Mouse (Mus musculus): ENCODE data around the gene Pde10a. TPM values are rescaled to one million over a fixed set of nuclear protein-coding genes. Genes with fewer than 3 reads are reported as not detected.
A peak's percentile ranks its signal among the peaks of the same experiment; 100 is the strongest.

Gene Pde10a
- polyA plus RNA-seq, 1 experiment from 2014 or later = 12.7 TPM

- Histone ChIP-seq H3K9ac (replicated peaks) (no peak overlapping the region), H3K4me3 (replicated peaks) (no peak overlapping the region), H3K4me2 (replicated peaks) (no peak overlapping the region), H3K9me3 (no peaks in the 10 kb centered on the region), H3K27ac (no peak overlapping the region), H3K27me3 (no peaks in the 10 kb centered on the region), H3K4me1 (replicated peaks) (no peaks in the 10 kb centered on the region), H3K36me3 (no peaks in the 10 kb centered on the region)
- no peak for ATAC-seq
- 95% methylated on average over 3 of the region's 3 CpGs for WGBS
These were observed 77.8 kb downstream of the Pde10a start for GRCm38 (mm10) chr17:8602976-8603375.

- Histone ChIP-seq H3K4me3 (replicated peaks) (no peak overlapping the region), H3K36me3 (no peaks in the 10 kb centered on the region), H3K27ac (no peak overlapping the region), H3K27me3 (no peaks in the 10 kb centered on the region), H3K9ac (replicated peaks) (no peak overlapping the region), H3K4me1 (replicated peaks) (no peaks in the 10 kb centered on the region), H3K9me3 (no peaks in the 10 kb centered on the region), H3K4me2 (replicated peaks) (no peak overlapping the region)
- WGBS = 81% methylated on average over 5 of the region's 5 CpGs
- no peak for ATAC-seq
These were observed 80.7 kb downstream of the Pde10a start for GRCm38 (mm10) chr17:8605921-8606320.

GRCm38 (mm10) chr17:8606695-8607094, 81.5 kb downstream of the Pde10a start:
- Histone ChIP-seq H3K4me1 (replicated peaks) (no peaks in the 10 kb centered on the region), H3K4me2 (replicated peaks) (no peak overlapping the region), H3K36me3 (no peaks in the 10 kb centered on the region), H3K27me3 (no peaks in the 10 kb centered on the region), H3K9ac (replicated peaks) (no peak overlapping the region), H3K4me3 (replicated peaks) (no peak overlapping the region), H3K27ac (no peak overlapping the region), H3K9me3 (no peaks in the 10 kb centered on the region)
- 88% methylated on average over 3 of the region's 3 CpGs for WGBS
- no peak for ATAC-seq

- no peaks in the 10 kb centered on the region for H3K4me1 ChIP-seq (replicated peaks)
- H3K36me3 ChIP-seq = no peaks in the 10 kb centered on the region
- no peak overlapping the region for H3K27ac ChIP-seq
- ATAC-seq = no peak
- no peak overlapping the region for H3K9ac ChIP-seq (replicated peaks)
- no peak overlapping the region for H3K4me2 ChIP-seq (replicated peaks)
- 86% methylated on average over 4 of the region's 4 CpGs for WGBS
- no peaks in the 10 kb centered on the region for H3K9me3 ChIP-seq
- H3K27me3 ChIP-seq = no peaks in the 10 kb centered on the region
- H3K4me3 ChIP-seq (replicated peaks) = no peak overlapping the region
These were observed 86.7 kb downstream of the Pde10a start for GRCm38 (mm10) chr17:8611916-8612315.

- no peak overlapping the region for H3K4me2 ChIP-seq (replicated peaks)
- no peak overlapping the region for H3K4me3 ChIP-seq (replicated peaks)
- no peaks in the 10 kb centered on the region for H3K27me3 ChIP-seq
- no peaks in the 10 kb centered on the region for H3K36me3 ChIP-seq
- WGBS = 39% methylated on average over 7 of the region's 7 CpGs
- no peak overlapping the region for H3K27ac ChIP-seq
- H3K9ac ChIP-seq (replicated peaks) = no peak overlapping the region
- ATAC-seq = peak; percentile 55; the same call in 1 of the 2 replicates
- H3K9me3 ChIP-seq = no peaks in the 10 kb centered on the region
- no peaks in the 10 kb centered on the region for H3K4me1 ChIP-seq (replicated peaks)
These were observed 88.8 kb downstream of the Pde10a start for GRCm38 (mm10) chr17:8613882-8614551.

- no peak overlapping the region for H3K9ac ChIP-seq (replicated peaks)
- H3K4me2 ChIP-seq (replicated peaks) = no peak overlapping the region
- H3K27me3 ChIP-seq = no peaks in the 10 kb centered on the region
- WGBS = 59% methylated on average over 5 of the region's 5 CpGs
- ATAC-seq = no peak
- H3K9me3 ChIP-seq = no peaks in the 10 kb centered on the region
- no peak overlapping the region for H3K27ac ChIP-seq
- no peaks in the 10 kb centered on the region for H3K36me3 ChIP-seq
- peaks cover 6% of the 10 kb centered on the region for H3K4me1 ChIP-seq (replicated peaks)
- H3K4me3 ChIP-seq (replicated peaks) = no peak overlapping the region
These were observed 95.2 kb downstream of the Pde10a start for GRCm38 (mm10) chr17:8620346-8620745.

GRCm38 (mm10) chr17:8621105-8621504, 95.9 kb downstream of the Pde10a start:
- H3K27me3 ChIP-seq = no peaks in the 10 kb centered on the region
- ATAC-seq = no peak
- H3K4me3 ChIP-seq (replicated peaks) = no peak overlapping the region
- H3K4me2 ChIP-seq (replicated peaks) = no peak overlapping the region
- H3K36me3 ChIP-seq = no peaks in the 10 kb centered on the region
- H3K9ac ChIP-seq (replicated peaks) = no peak overlapping the region
- H3K27ac ChIP-seq = no peak overlapping the region
- WGBS = 86% methylated on average over 2 of the region's 2 CpGs
- peaks cover 6% of the 10 kb centered on the region for H3K4me1 ChIP-seq (replicated peaks)
- no peaks in the 10 kb centered on the region for H3K9me3 ChIP-seq

- ATAC-seq = no peak
- H3K4me1 ChIP-seq (replicated peaks) = peaks cover 6% of the 10 kb centered on the region
- H3K27me3 ChIP-seq = no peaks in the 10 kb centered on the region
- H3K36me3 ChIP-seq = no peaks in the 10 kb centered on the region
- H3K4me2 ChIP-seq (replicated peaks) = no peak overlapping the region
- H3K9me3 ChIP-seq = no peaks in the 10 kb centered on the region
- WGBS = 62% methylated on average over 6 of the region's 6 CpGs
- no peak overlapping the region for H3K27ac ChIP-seq
- H3K9ac ChIP-seq (replicated peaks) = no peak overlapping the region
- H3K4me3 ChIP-seq (replicated peaks) = no peak overlapping the region
These were observed 96.7 kb downstream of the Pde10a start for GRCm38 (mm10) chr17:8621906-8622305.

- Histone ChIP-seq H3K4me3 (replicated peaks) (no peak overlapping the region), H3K27me3 (no peaks in the 10 kb centered on the region), H3K4me1 (replicated peaks) (peaks cover 6% of the 10 kb centered on the region), H3K27ac (no peak overlapping the region), H3K9me3 (no peaks in the 10 kb centered on the region), H3K4me2 (replicated peaks) (no peak overlapping the region), H3K36me3 (no peaks in the 10 kb centered on the region), H3K9ac (replicated peaks) (no peak overlapping the region)
- WGBS = 56% methylated on average over 8 of the region's 8 CpGs
- ATAC-seq = no peak
These were observed 101.2 kb downstream of the Pde10a start for GRCm38 (mm10) chr17:8626421-8626820.

GRCm38 (mm10) chr17:8631701-8632100, 106.5 kb downstream of the Pde10a start:
- Histone ChIP-seq H3K4me3 (replicated peaks) (no peak overlapping the region), H3K4me1 (replicated peaks) (peaks cover 8% of the 10 kb centered on the region), H3K9ac (replicated peaks) (no peak overlapping the region), H3K4me2 (replicated peaks) (no peak overlapping the region), H3K27ac (no peak overlapping the region), H3K36me3 (no peaks in the 10 kb centered on the region), H3K9me3 (no peaks in the 10 kb centered on the region), H3K27me3 (no peaks in the 10 kb centered on the region)
- 100% methylated on average over 1 of the region's 1 CpGs for WGBS
- no peak for ATAC-seq

GRCm38 (mm10) chr17:8633596-8633995, 108.4 kb downstream of the Pde10a start:
- Histone ChIP-seq H3K4me1 (replicated peaks) (peaks cover 8% of the 10 kb centered on the region), H3K4me3 (replicated peaks) (no peak overlapping the region), H3K27ac (no peak overlapping the region), H3K9me3 (no peaks in the 10 kb centered on the region), H3K4me2 (replicated peaks) (no peak overlapping the region), H3K36me3 (no peaks in the 10 kb centered on the region), H3K27me3 (no peaks in the 10 kb centered on the region), H3K9ac (replicated peaks) (no peak overlapping the region)
- peak; percentile 45 for ATAC-seq
- 19% methylated on average over 8 of the region's 8 CpGs for WGBS

GRCm38 (mm10) chr17:8634476-8634875, 109.3 kb downstream of the Pde10a start:
- Histone ChIP-seq H3K4me1 (replicated peaks) (peaks cover 8% of the 10 kb centered on the region), H3K9ac (replicated peaks) (no peak overlapping the region), H3K4me3 (replicated peaks) (no peak overlapping the region), H3K27ac (no peak overlapping the region), H3K9me3 (no peaks in the 10 kb centered on the region), H3K27me3 (no peaks in the 10 kb centered on the region), H3K36me3 (no peaks in the 10 kb centered on the region), H3K4me2 (replicated peaks) (no peak overlapping the region)
- WGBS = 89% methylated on average over 4 of the region's 4 CpGs
- ATAC-seq = no peak

GRCm38 (mm10) chr17:8636231-8636630, 111.1 kb downstream of the Pde10a start:
- no peaks in the 10 kb centered on the region for H3K9me3 ChIP-seq
- H3K9ac ChIP-seq (replicated peaks) = no peak overlapping the region
- no peak overlapping the region for H3K27ac ChIP-seq
- 73% methylated on average over 3 of the region's 3 CpGs for WGBS
- H3K4me2 ChIP-seq (replicated peaks) = no peak overlapping the region
- no peaks in the 10 kb centered on the region for H3K36me3 ChIP-seq
- H3K4me1 ChIP-seq (replicated peaks) = peaks cover 8% of the 10 kb centered on the region
- ATAC-seq = no peak
- H3K27me3 ChIP-seq = no peaks in the 10 kb centered on the region
- no peak overlapping the region for H3K4me3 ChIP-seq (replicated peaks)
